Mouse (Mus musculus) megakaryocyte, embryonic 14.5 days (primary cell): ENCODE results near the gene Kcnt1. TPM values are rescaled to one million over a fixed set of nuclear protein-coding genes. Genes with fewer than 3 reads are reported as not detected.

Source experiments
- H3K27me3 ChIP-seq: replicated peaks from 2 replicates; pipeline ENCODE3; 2012; ENCODE audit warnings: inconsistent platforms
- H3K36me3 ChIP-seq: replicated peaks from 2 replicates; pipeline ENCODE3; 2012; ENCODE audit warnings: low read length, inconsistent platforms, mixed read lengths
- H3K4me1 ChIP-seq: 2 replicates; pipeline ENCODE4 v1.6.1; 2012; ENCODE audit warnings: inconsistent platforms
- H3K4me3 ChIP-seq: replicated peaks from 2 replicates; pipeline ENCODE3; 2012; ENCODE audit warnings: moderate library complexity, mild to moderate bottlenecking, inconsistent platforms
- H3K9me3 ChIP-seq: 2 replicates; pipeline ENCODE4 v1.6.1; 2012; ENCODE audit warnings: inconsistent platforms
- FLI1 ChIP-seq: IDR thresholded peaks from 2 replicates; pipeline ENCODE4 v1.6.1; 2012; ENCODE audit warnings: low read length, inconsistent platforms, mixed read lengths
- GATA1 ChIP-seq: IDR thresholded peaks from 3 replicates; pipeline ENCODE4 v1.6.1; 2012; ENCODE audit warnings: mixed read lengths, low read length, inconsistent platforms, borderline replicate concordance
- polyA plus RNA-seq: library from polyadenylated mRNA; stranded (reverse); fragments of >175 nt; gene quantifications from 2 replicates; pipeline ENCODE4 v1.2.3, GENCODE M21; 2012; ENCODE audit warnings: low replicate concordance; ENCODE audit not compliant: insufficient read depth

Gene Kcnt1
- polyA plus RNA-seq, 1 experiment, result not detected

DNA sequence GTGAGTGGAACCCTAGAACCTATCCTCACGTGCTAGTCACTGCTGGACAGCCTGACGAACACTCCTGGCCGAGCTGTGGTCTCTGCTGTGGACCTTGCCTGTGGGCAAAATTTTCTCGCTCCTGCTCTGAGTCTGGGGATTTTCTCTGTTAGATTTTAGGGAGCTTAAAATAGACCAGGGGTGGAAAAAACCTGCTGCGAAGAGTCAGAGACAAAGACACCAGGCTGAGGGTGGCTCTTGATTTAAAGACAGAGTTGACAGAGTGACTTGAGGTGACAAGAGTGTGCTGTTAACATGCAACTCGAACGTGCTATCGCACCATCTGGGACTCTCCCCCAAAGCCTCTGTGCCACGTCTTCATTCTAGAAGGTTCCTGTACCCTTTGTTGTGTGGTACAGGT is 35.4 kb downstream of the Kcnt1 start:
- no peaks in the 10 kb centered on the region for H3K36me3 ChIP-seq
- H3K27me3 ChIP-seq, result peaks cover 96% of the 10 kb centered on the region
- no peaks in the 10 kb centered on the region; the same call in 1 of the 2 replicates for H3K4me1 ChIP-seq
- no peak overlapping the region for H3K4me3 ChIP-seq
- H3K9me3 ChIP-seq, result no peaks in the 10 kb centered on the region
- TF ChIP-seq GATA1 (no peak), FLI1 (no peak)

DNA sequence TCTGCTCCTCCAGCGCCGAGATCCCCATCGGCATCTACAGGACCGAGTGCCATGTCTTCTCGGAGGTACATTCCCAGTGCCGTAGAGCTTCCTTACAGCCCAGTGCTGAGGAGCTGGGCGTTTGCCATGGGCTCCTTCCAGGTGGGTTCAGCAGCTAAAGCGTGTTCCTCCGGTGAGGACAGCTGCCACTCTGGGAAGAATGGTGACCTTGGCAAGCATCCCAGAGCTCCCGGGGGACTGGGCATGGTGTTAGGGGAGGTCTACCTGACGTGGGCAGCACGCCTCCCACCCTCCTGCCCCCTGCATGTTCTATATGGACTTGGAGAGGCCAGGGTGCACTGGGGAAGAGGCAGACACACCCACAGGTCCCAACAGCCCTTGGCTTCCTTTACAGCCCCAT is 46.3 kb downstream of the Kcnt1 start:
- Histone ChIP-seq H3K4me1 (peaks cover 25% of the 10 kb centered on the region), H3K9me3 (peaks cover 4% of the 10 kb centered on the region; the same call in 1 of the 2 replicates), H3K27me3 (peaks cover 97% of the 10 kb centered on the region), H3K36me3 (no peaks in the 10 kb centered on the region), H3K4me3 (no peak overlapping the region)
- TF ChIP-seq FLI1, result no peak
- TF ChIP-seq GATA1, result no peak

DNA sequence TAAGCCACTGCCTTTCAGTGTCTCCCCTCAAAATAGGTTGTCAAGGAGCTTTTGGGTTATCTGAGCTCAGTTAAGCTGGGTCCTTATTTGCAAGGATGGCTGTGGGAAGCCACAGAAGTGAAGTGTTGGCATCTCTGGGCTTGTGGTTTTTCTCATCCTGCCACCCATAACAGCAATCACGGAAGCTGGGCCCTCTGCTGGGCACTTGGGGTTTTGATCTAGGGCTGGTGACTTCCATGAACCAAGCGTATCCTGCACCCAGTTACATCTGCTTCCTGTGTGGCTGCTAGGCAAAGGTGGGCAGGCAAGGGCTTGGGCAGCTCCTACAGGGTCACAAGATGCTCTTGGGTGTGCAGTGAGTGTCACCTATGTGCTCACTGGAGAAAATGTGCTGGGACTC is 49.7 kb downstream of the Kcnt1 start:
- TF ChIP-seq GATA1 (no peak), FLI1 (no peak)
- Histone ChIP-seq H3K4me3 (peak overlapping the region; percentile 8), H3K36me3 (no peaks in the 10 kb centered on the region), H3K9me3 (peaks cover 4% of the 10 kb centered on the region; the same call in 1 of the 2 replicates), H3K4me1 (peaks cover 25% of the 10 kb centered on the region), H3K27me3 (peaks cover 99% of the 10 kb centered on the region)

DNA sequence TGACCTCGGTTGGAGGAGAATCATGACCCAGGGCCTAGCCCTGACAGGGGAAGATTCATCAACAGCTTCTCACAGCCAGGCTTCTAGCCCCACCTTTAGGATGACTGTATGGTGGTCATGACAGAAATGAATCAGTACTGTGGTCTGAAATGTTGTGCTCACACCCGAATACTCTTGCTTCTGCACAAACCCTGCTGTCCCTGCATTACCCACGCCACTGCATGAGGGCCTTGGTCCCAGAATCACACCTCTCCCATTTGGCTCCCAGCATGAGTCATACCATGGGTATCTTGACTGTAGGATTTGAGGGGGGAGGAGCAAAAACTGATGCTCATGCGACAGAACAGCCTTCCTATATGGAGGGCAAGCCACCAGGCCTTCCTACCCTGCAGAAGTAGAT is 50.7 kb downstream of the Kcnt1 start:
- Histone ChIP-seq H3K4me3 (no peak overlapping the region), H3K27me3 (peaks cover 98% of the 10 kb centered on the region), H3K4me1 (peaks cover 25% of the 10 kb centered on the region), H3K9me3 (peaks cover 4% of the 10 kb centered on the region; the same call in 1 of the 2 replicates), H3K36me3 (no peaks in the 10 kb centered on the region)
- TF ChIP-seq FLI1, result no peak
- no peak for TF ChIP-seq GATA1

DNA sequence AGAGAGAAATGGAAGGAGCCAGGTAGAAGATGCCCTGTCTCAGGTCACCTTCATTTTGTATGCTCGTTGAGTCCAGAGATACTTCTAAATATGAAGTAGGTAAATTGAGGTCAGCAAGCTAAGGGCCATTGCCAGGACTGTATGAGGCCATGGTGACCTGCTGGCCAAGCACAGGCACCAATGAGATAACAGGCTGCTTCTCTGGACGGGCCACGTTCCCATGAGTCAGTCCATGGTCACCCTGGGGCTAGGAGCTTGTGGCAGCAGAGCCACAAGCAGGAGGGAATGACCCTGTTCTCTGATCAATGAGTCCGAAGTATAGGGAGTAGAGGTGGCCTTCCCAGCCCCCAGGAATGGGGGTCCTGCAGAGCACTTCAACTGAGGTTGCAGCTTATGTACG is 51.3 kb downstream of the Kcnt1 start:
- TF ChIP-seq GATA1 (no peak), FLI1 (no peak)
- peaks cover 27% of the 10 kb centered on the region for H3K4me1 ChIP-seq
- peaks cover 1% of the 10 kb centered on the region; the same call in 1 of the 2 replicates for H3K9me3 ChIP-seq
- H3K4me3 ChIP-seq, result no peak overlapping the region
- no peaks in the 10 kb centered on the region for H3K36me3 ChIP-seq
- peaks cover 94% of the 10 kb centered on the region for H3K27me3 ChIP-seq

DNA sequence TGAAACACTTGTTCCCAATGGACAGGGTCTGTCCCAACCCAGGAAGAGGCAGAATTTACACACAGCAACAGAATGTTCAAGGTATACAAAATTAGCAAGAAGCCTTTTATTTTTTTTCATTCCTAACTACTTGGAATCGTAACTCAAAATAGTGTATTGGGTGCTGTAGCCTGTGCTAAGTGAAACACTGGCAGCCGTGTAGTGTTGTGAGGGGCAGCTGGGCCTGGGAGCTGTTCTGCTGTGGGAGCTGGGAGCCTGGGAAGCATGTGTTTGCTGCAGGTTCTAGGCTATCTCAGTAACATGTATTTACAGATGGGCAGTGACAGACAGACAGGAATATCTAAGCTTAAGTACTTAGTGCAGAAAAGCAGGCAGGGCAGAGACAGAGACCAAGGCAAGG is 54.9 kb downstream of the Kcnt1 start:
- no peaks in the 10 kb centered on the region for H3K36me3 ChIP-seq
- TF ChIP-seq FLI1 (no peak), GATA1 (no peak)
- peaks cover 73% of the 10 kb centered on the region for H3K27me3 ChIP-seq
- H3K4me1 ChIP-seq, result peaks cover 39% of the 10 kb centered on the region
- no peaks in the 10 kb centered on the region for H3K9me3 ChIP-seq
- no peak overlapping the region for H3K4me3 ChIP-seq

DNA sequence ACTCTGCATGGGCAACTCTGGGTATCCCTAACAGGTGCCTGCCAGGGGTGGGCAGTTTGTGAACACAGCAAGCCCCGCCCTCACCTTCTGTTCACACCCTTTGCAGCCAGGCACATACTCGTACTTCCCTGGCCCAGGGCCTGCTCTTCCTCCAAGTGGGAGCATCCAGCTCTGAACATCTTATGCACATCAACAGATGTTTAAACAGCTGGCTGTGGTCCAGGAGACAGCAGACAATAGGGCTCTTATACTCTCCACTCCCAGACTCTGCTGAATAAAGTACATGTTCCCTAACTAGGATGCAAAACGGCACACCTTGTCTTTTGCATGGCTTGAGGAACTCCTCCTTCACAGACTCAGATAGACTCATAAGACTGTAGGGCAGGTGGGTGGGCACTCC is 56.4 kb downstream of the Kcnt1 start:
- no peak for TF ChIP-seq GATA1
- no peak for TF ChIP-seq FLI1

DNA sequence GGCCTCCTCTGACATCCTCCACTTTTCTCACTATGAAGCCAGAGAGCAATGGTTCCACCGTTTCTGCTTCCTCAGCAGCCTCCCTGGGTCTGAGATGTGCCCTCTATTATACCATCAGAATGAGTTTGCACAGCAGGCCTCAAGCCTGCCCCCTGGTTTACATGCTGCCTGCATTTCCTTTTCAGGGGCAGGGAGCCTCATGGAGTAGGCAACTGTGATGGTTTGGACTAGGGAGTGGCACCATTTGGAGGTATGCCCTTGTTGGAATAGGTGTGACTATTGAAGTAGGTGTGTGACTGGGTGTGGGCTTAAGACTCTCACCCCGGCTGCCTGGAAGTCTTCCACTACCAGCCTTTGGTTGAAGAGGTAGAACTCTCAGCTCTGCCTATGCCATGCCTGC is 60.3 kb downstream of the Kcnt1 start:
- no peak overlapping the region for H3K4me3 ChIP-seq
- peaks cover 20% of the 10 kb centered on the region for H3K27me3 ChIP-seq
- peaks cover 43% of the 10 kb centered on the region for H3K36me3 ChIP-seq
- TF ChIP-seq FLI1, result no peak
- no peak for TF ChIP-seq GATA1
- no peaks in the 10 kb centered on the region for H3K9me3 ChIP-seq
- H3K4me1 ChIP-seq, result peaks cover 64% of the 10 kb centered on the region

More for the DNA sequence above, 56.4 kb downstream of the Kcnt1 start:
- H3K4me3 ChIP-seq, result no peak overlapping the region
- H3K27me3 ChIP-seq, result peaks cover 58% of the 10 kb centered on the region
- no peaks in the 10 kb centered on the region for H3K9me3 ChIP-seq
- peaks cover 45% of the 10 kb centered on the region for H3K4me1 ChIP-seq
- peaks cover 14% of the 10 kb centered on the region for H3K36me3 ChIP-seq

DNA sequence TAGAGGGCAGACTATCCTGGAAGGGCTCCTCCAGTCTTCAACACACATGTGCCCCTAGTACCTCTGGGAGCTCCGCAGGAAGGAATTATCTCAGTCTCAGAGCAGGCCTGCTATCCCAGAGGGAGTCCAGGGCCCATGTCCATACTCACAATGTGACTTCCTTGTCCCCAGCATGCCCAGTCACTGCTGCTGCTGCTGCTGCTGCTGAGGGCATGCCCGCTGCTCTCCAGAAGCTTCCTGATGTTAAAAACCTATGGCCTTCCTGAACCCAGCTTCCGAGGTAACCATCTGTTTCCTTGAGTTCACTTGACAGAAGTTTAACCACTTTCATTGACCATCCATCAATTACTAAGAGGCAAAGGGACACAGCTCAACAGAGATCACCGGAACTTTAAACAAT is 61.4 kb downstream of the Kcnt1 start:
- peak overlapping the region; percentile 30 for H3K4me3 ChIP-seq
- H3K27me3 ChIP-seq, result peaks cover 12% of the 10 kb centered on the region
- H3K9me3 ChIP-seq, result no peaks in the 10 kb centered on the region
- H3K4me1 ChIP-seq, result peaks cover 61% of the 10 kb centered on the region
- peaks cover 51% of the 10 kb centered on the region for H3K36me3 ChIP-seq
- no peak for TF ChIP-seq FLI1
- no peak for TF ChIP-seq GATA1

DNA sequence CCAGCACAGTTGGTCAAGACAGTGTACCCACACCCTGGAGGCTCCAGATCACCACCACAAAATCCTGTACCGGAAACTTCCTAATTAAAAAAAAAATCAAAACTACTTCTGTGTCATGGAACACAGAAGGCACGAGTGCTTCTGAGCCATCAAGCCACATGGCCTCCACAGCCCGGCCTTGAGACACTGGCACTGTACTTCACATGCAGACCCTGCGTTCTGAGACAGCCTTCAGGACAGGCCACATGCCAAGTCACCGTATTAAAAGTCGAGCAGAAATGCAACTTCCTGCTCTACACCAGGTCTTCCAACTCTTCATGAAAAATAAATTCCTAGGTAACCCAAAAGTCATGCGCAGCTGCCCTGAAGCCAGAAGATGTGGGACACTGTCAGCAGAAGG is 64.3 kb downstream of the Kcnt1 start:
- Histone ChIP-seq H3K27me3 (no peaks in the 10 kb centered on the region), H3K9me3 (no peaks in the 10 kb centered on the region), H3K4me1 (peaks cover 55% of the 10 kb centered on the region), H3K36me3 (peaks cover 79% of the 10 kb centered on the region), H3K4me3 (no peak overlapping the region)
- TF ChIP-seq FLI1, result no peak
- no peak for TF ChIP-seq GATA1

DNA sequence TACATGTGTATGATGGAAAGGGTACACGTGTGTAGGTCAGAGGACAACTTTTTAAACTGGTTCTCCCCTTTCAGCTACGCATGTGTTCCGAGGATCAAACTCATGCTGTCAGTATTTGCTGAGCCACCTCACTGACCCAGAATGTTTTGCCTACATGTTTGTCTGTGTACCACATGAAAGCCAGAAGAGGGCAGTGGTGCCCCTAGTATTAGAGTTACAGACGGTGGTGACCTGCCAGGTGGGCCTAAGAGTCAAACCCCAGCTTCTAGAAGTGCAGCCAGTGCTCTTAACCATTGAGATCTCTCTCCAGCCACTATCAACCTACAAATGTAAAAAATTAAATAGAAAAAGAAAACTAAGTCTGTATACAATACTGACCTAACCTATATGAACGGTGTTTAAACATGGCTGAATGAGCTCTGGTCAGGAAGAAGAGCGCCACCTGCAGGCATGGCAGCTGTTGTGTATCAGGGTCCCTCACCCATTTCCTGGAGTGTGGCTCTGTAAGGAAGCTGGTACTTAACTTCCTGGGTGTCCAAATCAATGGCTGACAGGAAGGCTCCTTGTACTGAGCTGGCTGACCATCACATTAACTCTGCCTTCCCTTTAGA is 67.8 kb downstream of the Kcnt1 start:
- no peaks in the 10 kb centered on the region for H3K27me3 ChIP-seq
- H3K4me3 ChIP-seq, result no peak overlapping the region
- H3K9me3 ChIP-seq, result no peaks in the 10 kb centered on the region
- peaks cover 22% of the 10 kb centered on the region for H3K4me1 ChIP-seq
- no peak for TF ChIP-seq FLI1
- TF ChIP-seq GATA1, result no peak
- peaks cover 93% of the 10 kb centered on the region for H3K36me3 ChIP-seq
